Mouse (Mus musculus) liver (tissue): ENCODE results near the gene Kcnma1.

Experiments used
- DNase-seq: peaks from one replicate; pipeline ENCODE4 v3.0.0-alpha.2; 2020; ENCODE audit warnings: mixed read lengths

Kcnma1 gene

DNA sequence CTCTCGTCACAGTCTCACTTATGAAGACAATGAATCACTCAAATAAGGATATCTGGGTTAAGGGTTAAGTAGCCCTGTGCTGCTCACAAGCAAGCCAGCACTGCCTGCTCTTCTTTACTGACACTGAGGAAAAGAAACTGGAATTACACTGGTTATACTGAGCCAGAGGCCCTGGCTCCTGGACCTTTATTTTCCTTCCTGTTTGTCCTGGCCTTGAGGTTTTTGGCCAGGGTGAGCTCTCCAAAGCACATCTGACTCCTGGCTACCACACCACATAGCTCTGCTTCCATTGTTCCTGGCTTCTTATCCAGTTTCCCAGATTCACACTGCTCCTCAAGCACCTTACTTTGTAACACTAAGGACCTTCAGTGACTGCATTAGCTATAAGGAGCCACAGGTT, 242.5 kb downstream of the Kcnma1 start:
- no peak for DNase-seq

- DNase-seq = no peak
Measured at GRCm38 (mm10) chr14:23762471-23762870, 251.8 kb downstream of the Kcnma1 start.

- no peak for DNase-seq
Measured at GRCm38 (mm10) chr14:23759626-23760025, 254.7 kb downstream of the Kcnma1 start.

GRCm38 (mm10) chr14:23758421-23758820, 255.9 kb downstream of the Kcnma1 start:
- no peak for DNase-seq

DNA sequence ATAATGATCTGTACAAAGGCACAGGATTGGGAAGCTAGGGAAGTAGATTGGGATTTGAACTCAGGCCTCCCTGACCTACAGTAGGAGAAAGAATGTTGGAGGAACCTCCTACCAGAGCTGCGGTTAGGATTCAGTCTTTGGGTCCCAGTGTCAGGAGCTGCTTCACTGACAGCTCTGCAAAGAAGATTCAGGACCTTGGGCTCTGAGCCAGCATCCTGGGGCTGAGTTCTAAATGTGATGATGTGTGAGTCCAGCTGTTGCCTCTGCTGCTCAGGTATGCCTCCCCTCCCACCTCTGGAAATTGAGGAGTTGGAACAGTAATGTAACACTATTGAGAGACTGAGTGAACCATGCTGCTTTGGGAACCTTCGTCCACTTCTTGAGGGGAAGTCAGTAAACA, 266.3 kb downstream of the Kcnma1 start:
- no peak for DNase-seq

GRCm38 (mm10) chr14:23746976-23747375, 267.3 kb downstream of the Kcnma1 start:
- no peak for DNase-seq

DNA sequence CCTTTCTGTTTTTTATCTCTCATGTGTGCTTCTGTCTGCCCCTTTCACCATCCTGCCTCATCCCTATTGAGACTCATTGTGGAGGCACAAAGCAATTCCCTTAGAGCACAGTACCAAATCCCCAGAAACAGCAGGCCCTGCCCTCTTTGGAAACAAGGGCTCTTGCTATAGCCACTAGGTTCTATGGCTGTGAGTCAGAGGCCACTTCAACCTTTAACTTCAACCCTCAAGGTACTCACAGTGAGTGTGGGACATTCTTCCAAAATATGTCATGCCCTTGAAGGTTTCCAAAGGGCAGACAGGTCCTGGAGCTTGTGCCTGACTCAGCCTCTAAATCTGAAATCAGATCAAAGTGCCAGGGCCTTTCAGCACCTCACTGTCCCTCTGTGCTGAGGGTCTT, 272.8 kb downstream of the Kcnma1 start:
- DNase-seq = no peak

DNA sequence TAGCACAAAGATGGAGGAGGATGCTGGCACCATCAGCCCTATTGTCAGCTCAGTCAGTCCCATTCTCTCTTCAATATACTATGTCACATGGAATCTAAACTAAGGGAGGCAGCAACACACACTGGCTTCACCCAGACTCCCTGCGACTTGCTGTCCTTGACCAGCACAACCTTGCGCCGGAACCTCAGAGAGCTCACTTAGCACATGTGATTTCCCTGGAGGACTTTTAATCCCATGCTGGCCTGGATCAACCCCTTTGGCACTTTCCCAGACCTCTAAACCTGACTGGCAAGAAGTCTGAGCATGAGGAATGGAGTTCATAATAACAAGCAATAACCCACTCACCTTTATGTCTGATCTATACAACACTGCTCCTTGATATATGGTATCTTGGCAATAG, 280.1 kb downstream of the Kcnma1 start:
- DNase-seq = no peak

DNA sequence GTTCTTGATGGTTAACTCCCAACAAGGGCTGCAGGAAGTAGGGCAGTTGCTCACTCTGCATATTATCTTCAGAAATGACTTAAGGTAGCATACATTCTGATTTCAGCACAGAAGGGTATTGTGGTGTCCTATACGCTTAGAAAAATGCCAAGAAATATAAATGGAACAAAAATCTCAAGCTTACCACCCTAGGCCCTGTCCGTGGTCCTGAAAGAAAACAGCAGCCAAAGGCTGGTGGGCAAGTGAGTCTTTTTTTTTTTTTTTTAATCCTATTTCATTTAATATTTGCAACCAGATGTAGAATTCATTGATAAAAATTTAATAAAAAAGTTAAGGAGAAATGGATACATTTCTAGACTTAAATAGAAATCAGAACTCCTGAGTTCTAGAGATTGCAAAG, 284.9 kb downstream of the Kcnma1 start:
- DNase-seq = peak; percentile 20

DNA sequence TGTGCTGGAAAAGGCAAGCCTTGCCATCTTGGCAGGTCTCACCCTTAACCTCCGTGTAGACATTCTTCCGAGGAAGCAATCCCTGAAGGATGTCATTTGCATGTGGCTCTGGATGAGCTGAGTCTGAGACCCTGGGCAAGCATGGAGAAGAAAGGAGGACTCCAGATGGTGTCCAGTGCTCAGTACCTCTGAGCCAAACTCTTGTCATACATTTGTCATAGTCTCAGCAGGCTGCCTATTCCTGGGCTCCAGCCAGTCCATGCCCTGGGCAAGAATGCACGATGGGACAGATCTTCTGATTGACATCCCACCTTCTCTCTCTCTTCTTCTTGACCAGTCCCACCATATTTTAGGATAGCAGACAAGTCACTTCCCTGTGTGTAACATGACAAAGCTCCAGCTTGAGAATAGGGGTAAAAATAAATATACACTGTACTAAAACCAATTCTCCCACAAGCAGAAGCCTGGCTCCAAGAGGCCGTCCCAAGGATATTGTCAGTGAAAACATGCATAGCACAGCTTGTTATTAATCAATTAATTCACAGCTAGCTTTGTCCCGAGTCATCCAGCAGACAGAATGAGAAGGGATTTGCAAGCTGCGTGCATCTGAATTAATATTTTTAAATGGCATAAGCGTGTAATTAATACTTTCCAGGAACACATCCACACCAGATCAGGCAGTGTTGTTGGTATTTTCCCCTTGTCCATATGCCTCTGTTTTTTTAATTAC, 290.4 kb downstream of the Kcnma1 start:
- DNase-seq = no peak

DNA sequence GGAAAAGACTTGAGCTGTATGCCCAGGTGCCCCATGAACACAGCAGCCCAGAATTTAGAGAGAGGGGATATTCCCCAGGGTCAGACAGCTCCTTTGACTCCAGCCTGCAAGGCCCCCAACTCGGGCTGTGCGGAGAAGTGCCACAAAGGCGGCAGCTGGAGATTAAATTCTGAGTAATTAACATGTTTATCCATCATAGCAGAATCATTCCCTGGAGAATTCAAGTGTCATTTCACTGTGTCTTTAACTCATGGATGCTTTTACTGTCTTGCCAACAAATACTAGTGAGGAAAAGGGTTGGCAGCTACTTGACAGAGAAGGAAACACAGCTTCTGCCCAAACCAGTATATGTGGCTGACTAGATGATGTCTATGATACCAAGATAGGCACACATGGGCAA, 295.0 kb downstream of the Kcnma1 start:
- no peak for DNase-seq

- no peak for DNase-seq
Measured at GRCm38 (mm10) chr14:23718667-23719066, 295.6 kb downstream of the Kcnma1 start.

GRCm38 (mm10) chr14:23714396-23715131, 299.7 kb downstream of the Kcnma1 start:
- no peak for DNase-seq

- DNase-seq = no peak
Measured at GRCm38 (mm10) chr14:23712891-23713290, 301.4 kb downstream of the Kcnma1 start.

GRCm38 (mm10) chr14:23710954-23711353, 303.3 kb downstream of the Kcnma1 start:
- no peak for DNase-seq

DNA sequence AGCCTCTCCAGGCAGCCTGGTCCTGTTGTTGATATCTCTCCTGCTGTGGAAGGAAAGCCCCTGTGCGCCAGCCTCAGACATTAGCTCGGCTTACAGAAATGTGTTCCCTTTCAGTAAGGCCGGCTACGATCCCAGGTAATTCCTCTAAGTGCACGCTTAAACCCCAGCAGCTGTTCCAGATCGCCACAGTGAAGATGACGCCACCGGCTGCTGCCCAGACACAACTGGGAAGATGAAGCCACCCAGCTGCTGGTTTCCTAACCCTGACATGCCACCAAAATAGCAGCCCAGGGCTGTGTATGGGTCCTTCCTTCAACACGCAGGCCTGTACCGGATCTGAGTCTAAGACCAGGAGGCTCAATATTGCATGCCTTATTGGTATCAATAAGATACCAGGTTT, 307.5 kb downstream of the Kcnma1 start:
- no peak for DNase-seq

- no peak for DNase-seq
Measured at GRCm38 (mm10) chr14:23705647-23706046, 308.6 kb downstream of the Kcnma1 start.

GRCm38 (mm10) chr14:23704303-23704702, 310.0 kb downstream of the Kcnma1 start:
- no peak for DNase-seq

DNA sequence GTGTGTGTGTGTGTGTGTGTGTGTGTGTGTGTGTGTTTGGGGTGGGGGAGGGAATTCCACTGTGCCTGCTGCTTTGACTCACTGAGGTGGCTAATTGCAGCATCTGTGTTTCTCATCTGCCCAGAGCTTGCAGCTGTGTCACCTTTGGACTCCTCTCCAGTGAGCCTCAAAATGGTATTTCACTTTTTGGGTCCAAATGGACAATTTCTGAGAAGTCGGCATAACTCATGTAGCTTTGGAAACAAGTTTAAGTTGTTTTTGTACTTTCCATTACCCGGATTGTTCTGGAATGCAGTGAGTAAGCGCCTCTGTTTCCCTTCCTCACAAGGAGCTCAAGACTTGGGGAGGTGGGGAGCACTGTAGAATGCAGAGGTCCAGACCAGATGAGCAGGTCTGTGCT, 317.9 kb downstream of the Kcnma1 start:
- DNase-seq = no peak

DNA sequence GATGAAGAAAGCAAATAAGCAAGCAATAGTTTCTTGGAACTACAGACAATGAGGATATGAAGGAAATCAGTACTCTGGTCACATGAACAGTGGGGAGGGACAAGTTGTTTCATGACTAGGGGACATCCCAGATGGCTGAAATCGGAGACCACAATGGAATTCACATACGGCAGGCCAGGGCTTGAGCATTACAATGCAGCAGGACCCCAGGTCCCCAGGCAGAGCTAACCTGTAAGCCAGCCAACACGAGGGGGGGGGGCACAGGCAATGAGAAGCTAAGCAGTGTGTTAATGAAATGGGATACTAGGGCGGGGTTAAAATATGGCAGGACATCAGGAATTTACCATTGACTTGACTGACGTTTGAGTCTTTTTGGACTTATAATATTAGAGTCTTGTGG, 324.6 kb downstream of the Kcnma1 start:
- DNase-seq = no peak

GRCm38 (mm10) chr14:23688513-23688912, 325.8 kb downstream of the Kcnma1 start:
- DNase-seq = no peak

DNA sequence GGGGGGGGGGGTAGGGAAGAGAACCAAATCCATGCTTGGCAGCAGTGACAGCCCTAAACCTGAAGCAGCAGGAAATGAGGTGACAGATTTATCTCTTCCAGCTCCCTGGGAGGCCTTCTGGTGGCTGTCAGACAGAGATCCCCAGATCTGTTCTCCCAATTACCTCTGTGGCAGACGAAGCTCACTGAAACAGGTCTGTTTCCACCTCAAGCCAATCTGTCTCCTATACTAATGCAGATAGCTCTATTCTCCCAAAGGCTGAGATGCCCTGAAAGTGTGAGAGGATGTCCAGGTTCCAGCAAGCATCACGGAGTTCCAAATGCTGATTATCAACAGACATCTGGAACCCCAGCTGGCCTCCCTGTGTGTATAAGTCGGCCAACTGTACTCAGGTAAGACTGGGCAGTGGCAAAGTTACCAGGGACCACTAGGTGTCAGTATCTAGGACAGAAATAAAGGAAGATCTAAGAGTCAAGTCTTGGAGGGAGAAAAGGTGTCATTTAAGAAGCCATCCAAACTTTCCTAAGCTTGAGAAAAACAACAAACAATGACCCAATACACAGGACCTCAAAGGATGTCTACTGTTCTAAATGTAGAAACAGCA, 329.7 kb downstream of the Kcnma1 start:
- no peak for DNase-seq

DNA sequence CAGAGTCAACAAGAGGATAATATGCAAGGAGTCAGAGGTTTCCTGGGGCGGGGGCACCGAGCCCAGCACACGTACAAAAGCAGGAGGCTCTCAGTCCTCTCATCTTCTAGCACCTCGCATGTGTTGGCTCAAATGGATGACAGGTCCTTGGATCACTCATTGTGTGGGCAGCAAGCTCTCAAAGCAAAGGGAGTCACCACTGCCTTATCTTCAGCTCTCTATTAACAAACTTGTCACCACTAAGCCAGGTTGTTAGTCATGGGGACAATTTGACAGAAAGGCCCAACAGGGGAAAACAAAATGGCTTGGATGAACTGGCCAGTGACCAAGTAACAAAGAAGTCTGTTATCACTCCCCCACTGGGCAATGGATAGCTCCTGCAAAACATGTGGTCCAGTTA, 331.5 kb downstream of the Kcnma1 start:
- DNase-seq = no peak

- peak; percentile 5 for DNase-seq
Measured at GRCm38 (mm10) chr14:23679378-23679777, 334.9 kb downstream of the Kcnma1 start.
